In the genomic region with DNA sequence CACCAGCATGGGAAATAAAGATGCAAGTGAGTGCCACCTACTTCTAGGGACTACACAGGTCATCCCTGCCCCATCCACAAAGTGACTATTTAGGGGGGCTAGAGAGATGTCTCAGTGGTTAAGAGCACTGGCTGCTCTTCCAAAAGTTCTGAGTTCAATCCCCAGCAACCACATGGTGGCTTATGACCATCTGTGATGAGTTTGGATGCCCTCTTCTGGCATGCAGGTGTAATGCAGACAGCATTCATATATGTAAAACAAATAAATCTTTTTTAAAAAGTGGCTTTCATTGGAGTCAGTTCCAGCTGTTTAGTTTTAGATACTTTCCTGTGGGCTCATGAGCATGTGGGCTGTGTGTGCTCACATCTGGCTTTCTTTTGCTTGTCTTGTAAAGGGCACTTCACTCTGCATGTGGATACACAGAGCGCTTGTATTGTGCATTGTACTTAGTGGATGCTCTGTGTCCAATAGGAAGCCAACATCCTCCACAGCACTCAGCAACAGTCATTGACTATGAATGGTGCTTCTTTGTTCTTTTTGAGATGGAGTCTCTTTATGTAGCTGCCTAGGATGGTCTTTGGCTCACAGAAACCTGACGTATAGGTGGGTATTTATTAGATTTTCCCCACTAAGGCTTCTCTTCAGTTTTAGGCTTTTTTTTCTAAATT, we compare ENCODE assay signal across 15 mouse cellular contexts. TPM values are rescaled to one million over a fixed set of nuclear protein-coding genes. Genes with fewer than 3 reads are reported as not detected.
DNase-seq lines count a peak whose midpoint lies in the region; ATAC-seq and TF ChIP-seq lines count a peak whose summit lies in the region.
"Had no signal": no experiment of that assay in that cellular context is flagged by ENCODE, and none has a peak within 500 bp of the region (broad histone marks: within the 10 kb centered on the region; RNA-seq: fewer than 3 reads in every experiment).

No protein-coding gene starts in this region.

- no peak overlapping the region for H3K4me3 ChIP-seq in left cerebral cortex, adult 2 months
- H3K4me3 ChIP-seq: heart, embryonic 13.5 days; limb, embryonic 15.5 days; megakaryocyte, embryonic 14.5 days; neural tube, embryonic 12.5 days; stomach, embryonic 15.5 days had no signal

- no peak for ATAC-seq in cerebellum, adult (ENCODE audit: insufficient number of reproducible peaks, low FRiP score, low TSS enrichment)
- ATAC-seq: inflammation-experienced regulatory T-cells, adult 6 months had no signal

- no peak overlapping the region for H3K27ac ChIP-seq in left cerebral cortex, adult 2 months
- H3K27ac ChIP-seq: heart, embryonic 13.5 days; limb, embryonic 15.5 days; neural tube, embryonic 12.5 days; stomach, embryonic 15.5 days had no signal

- peak; percentile 32 for TF ChIP-seq CTCF in left cerebral cortex, adult 2 months (IDR thresholded peaks at IDR 0.05)

- intact Hi-C loops in left cerebral cortex, adult 2 months (cut with DNase I): no loop called here

- peak; percentile 3 to 7 for DNase-seq in cerebellum, postnatal 10 days
- DNase-seq in left cerebral cortex, adult 2 months (ENCODE audit: extremely low spot score in 1 of 2, low spot score in 2 of 2): no peak
- DNase-seq in left cerebral cortex, adult 11 months (ENCODE audit: low spot score): no peak
- peak; percentile 51 for DNase-seq in 416B (ENCODE audit: low read depth)
- peak; percentile 16 for DNase-seq in brain, adult 2 months (ENCODE audit: low read depth, low spot score)
- no peak for DNase-seq in adrenal gland, postnatal 36 days
- DNase-seq in right cerebral cortex, adult 18-20 months: no peak

RNA-seq across cellular contexts. Expression of a gene that starts 2.0 kb away (rescaled TPM):
- total RNA-seq in left cerebral cortex, adult 2 months (2021): under 1 TPM; 0.75 to 0.94 TPM
- total RNA-seq in adrenal gland, postnatal 36 days (2021): not detected
- total RNA-seq: gastrocnemius, adult 18-20 months had no signal

RNA-seq across cellular contexts. Expression of a gene that starts 42.4 kb away (rescaled TPM):
- total RNA-seq in left cerebral cortex, adult 2 months (2021): not detected
- total RNA-seq in adrenal gland, postnatal 36 days (2021): under 1 TPM in 1 of 2 experiments, not detected in 1; 0.26 TPM
- total RNA-seq: gastrocnemius, adult 18-20 months had no signal

RNA-seq across cellular contexts. Expression of a gene that starts 54.3 kb away (rescaled TPM):
- total RNA-seq in left cerebral cortex, adult 2 months (2021): 10 to 100 TPM; 22.5 to 27.1 TPM
- 10 to 100 TPM; 11.0 to 15.1 TPM for total RNA-seq in adrenal gland, postnatal 36 days (2021)

Comparison
In these comparisons a context has a peak if more than half of its experiments do, and no peak if none do; other contexts are left out.
1. DNase-seq: peak in cerebellum, postnatal 10 days (2 of 2), 416B (single experiment) and brain, adult 2 months (single experiment); none in left cerebral cortex, adult 2 months (0 of 2), left cerebral cortex, adult 11 months (single experiment), adrenal gland, postnatal 36 days (0 of 2) and right cerebral cortex, adult 18-20 months (single experiment).